Mouse (Mus musculus) liver, embryonic 14.5 days (tissue): ENCODE results near the gene Sdr9c7. TPM values are rescaled to one million over a fixed set of nuclear protein-coding genes. Genes with fewer than 3 reads are reported as not detected.
A peak's percentile ranks its signal among the peaks of the same experiment; 100 is the strongest.

Source experiments
- ATAC-seq: fragments of 200-750 bp; cut with Nextera tagmentation; 2 replicates; pipeline ENCODE4 v1.8.0; 2017; ENCODE audit warnings: moderate number of reproducible peaks, mild to moderate bottlenecking, moderate library complexity; ENCODE audit not compliant: insufficient read depth
- DNase-seq, 3 experiments: peaks; one replicate each; pipeline ENCODE4 v3.0.0-alpha.2; 2012 to 2013; ENCODE audit warnings: low read depth in 3 of 3, low spot score in 3 of 3
- H3K27ac ChIP-seq: fragments of 300-500 bp; sonication (generic); 2 replicates; pipeline ENCODE4 v1.5.1; 2014; ENCODE audit warnings: moderate library complexity, mild to moderate bottlenecking, control low read depth, inconsistent platforms
- H3K27me3 ChIP-seq: fragments of 300-500 bp; sonication (generic); 2 replicates; pipeline ENCODE4 v1.6.1; 2014; ENCODE audit warnings: mild to moderate bottlenecking, low read length, moderate library complexity; ENCODE audit not compliant: control insufficient read depth, insufficient read depth
- H3K36me3 ChIP-seq: fragments of 300-500 bp; sonication (generic); replicated peaks from 2 replicates; pipeline ENCODE4 v1.6.1; 2014; ENCODE audit warnings: low read depth; ENCODE audit not compliant: control insufficient read depth, insufficient read depth
- H3K4me1 ChIP-seq, 2 experiments: fragments of 200-500 bp in 1 of 2; fragments of 300-500 bp in 1 of 2; sonication (generic) in 1 of 2; replicated peaks; 2 replicates each; pipeline ENCODE4 v1.6.1; 2012 to 2014; ENCODE audit warnings: antibody characterized with exemption in 1 of 2, inconsistent platforms in 1 of 2, low read length in 1 of 2; ENCODE audit not compliant: control insufficient read depth in 2 of 2, insufficient read depth in 2 of 2
- H3K4me2 ChIP-seq: fragments of 300-500 bp; sonication (generic); 2 replicates; pipeline ENCODE4 v1.6.1; 2014; ENCODE audit warnings: low read depth, mild to moderate bottlenecking, control low read depth, moderate library complexity
- H3K4me3 ChIP-seq, 2 experiments: fragments of 200-500 bp in 1 of 2; fragments of 300-500 bp in 1 of 2; sonication (generic) in 1 of 2; 2 replicates each; pipeline ENCODE4 v1.5.1; 2012 to 2014; ENCODE audit warnings: low read depth in 2 of 2, low read length in 2 of 2, mild to moderate bottlenecking in 2 of 2, control low read depth in 1 of 2, inconsistent platforms in 1 of 2, moderate library complexity in 1 of 2; ENCODE audit not compliant: insufficient read depth in 1 of 2
- H3K9ac ChIP-seq: fragments of 300-500 bp; sonication (generic); replicated peaks from 2 replicates; pipeline ENCODE4 v1.6.1; 2014; ENCODE audit warnings: mild to moderate bottlenecking, control low read depth, moderate library complexity
- H3K9me3 ChIP-seq: fragments of 300-500 bp; sonication (generic); 2 replicates; pipeline ENCODE4 v1.6.1; 2016; ENCODE audit warnings: low read length, mixed read lengths; ENCODE audit not compliant: control insufficient read depth
- CTCF ChIP-seq: IDR thresholded peaks from 2 replicates; pipeline ENCODE4 v1.5.1; 2016; ENCODE audit warnings: antibody characterized with exemption, low read depth, control low read depth
- EP300 ChIP-seq: IDR thresholded peaks from 2 replicates; pipeline ENCODE4 v1.6.1; 2016; ENCODE audit warnings: antibody characterized with exemption, low read depth
- WGBS: fragments of 180-500 bp; shearing (Covaris S2); extraction: QIAGEN DNeasy Blood & Tissue Kit; methylation state at CpG from one replicate; pipeline ENCODE4 v1.1.7; 2014; ENCODE audit not compliant: insufficient replicate concordance; 5-methylcytosine and 5-hydroxymethylcytosine counted together
- polyA plus RNA-seq, 2 experiments: library from polyadenylated mRNA; depleted of rRNA in 1 of 2; stranded (reverse) in 1 of 2; unstranded in 1 of 2; fragments of >200 nt; fragmentation: Nextera tagmentation in 1 of 2; extraction: Ambion mirVana in 1 of 2; gene quantifications; 2 replicates each; pipeline versions ENCODE4 v1.2.1 to v1.2.3; 2012 to 2014

Gene Sdr9c7
- polyA plus RNA-seq, 2 experiments, result not detected

- Histone ChIP-seq H3K36me3 (no peaks in the 10 kb centered on the region), H3K4me3 (no peak overlapping the region), H3K4me1 (peaks cover 0 to 3% of the 10 kb centered on the region in 2 experiments; a peak in 2 of 4 replicates), H3K27ac (no peak overlapping the region), H3K9me3 (no peaks in the 10 kb centered on the region), H3K27me3 (no peaks in the 10 kb centered on the region), H3K9ac (no peak overlapping the region), H3K4me2 (no peak overlapping the region)
- TF ChIP-seq EP300, result no peak
- peak; percentile 57 for TF ChIP-seq CTCF
- DNase-seq (no peak), ATAC-seq (no peak)
- WGBS, result 44% methylated on average over 4 of the region's 4 CpGs
Observed at GRCm38 (mm10) chr10:127872484-127872883, 25.8 kb upstream of the Sdr9c7 start.

- H3K4me3 ChIP-seq, result no peak overlapping the region
- H3K27ac ChIP-seq, result no peak overlapping the region
- TF ChIP-seq EP300, result no peak
- TF ChIP-seq CTCF, result no peak
- DNase-seq (peak in 1 of 3 experiments; percentile 15), ATAC-seq (peak; percentile 60)
- H3K36me3 ChIP-seq, result no peaks in the 10 kb centered on the region
- no peaks in the 10 kb centered on the region for H3K9me3 ChIP-seq
- no peaks in the 10 kb centered on the region for H3K27me3 ChIP-seq
- peak overlapping the region; percentile 22; the same call in 1 of the 2 replicates for H3K4me2 ChIP-seq
- peaks cover 8 to 18% of the 10 kb centered on the region in 2 experiments for H3K4me1 ChIP-seq
- WGBS, result 29% methylated on average over 2 of the region's 2 CpGs
- no peak overlapping the region for H3K9ac ChIP-seq
Observed at GRCm38 (mm10) chr10:127877681-127878080, 20.6 kb upstream of the Sdr9c7 start.

- Histone ChIP-seq H3K4me3 (no peak overlapping the region), H3K27me3 (no peaks in the 10 kb centered on the region), H3K27ac (no peak overlapping the region), H3K36me3 (no peaks in the 10 kb centered on the region), H3K9me3 (no peaks in the 10 kb centered on the region), H3K4me1 (peaks cover 8 to 18% of the 10 kb centered on the region in 2 experiments), H3K4me2 (peak overlapping the region; percentile 22; the same call in 1 of the 2 replicates), H3K9ac (no peak overlapping the region)
- WGBS, result 33% methylated on average over 3 of the region's 3 CpGs
- peak; percentile 21; the same call in 1 of the 2 replicates for ATAC-seq
- DNase-seq, result no peak
- TF ChIP-seq CTCF, result no peak
- no peak for TF ChIP-seq EP300
Observed at GRCm38 (mm10) chr10:127878262-127879057, 19.9 kb upstream of the Sdr9c7 start.

GRCm38 (mm10) chr10:127879155-127879688, 19.1 kb upstream of the Sdr9c7 start:
- peak; percentile 61 for ATAC-seq
- Histone ChIP-seq H3K27me3 (no peaks in the 10 kb centered on the region), H3K4me1 (peaks cover 8 to 18% of the 10 kb centered on the region in 2 experiments), H3K27ac (no peak overlapping the region), H3K4me3 (no peak overlapping the region), H3K36me3 (no peaks in the 10 kb centered on the region), H3K9ac (no peak overlapping the region), H3K4me2 (no peak overlapping the region), H3K9me3 (no peaks in the 10 kb centered on the region)
- no peak for TF ChIP-seq CTCF
- TF ChIP-seq EP300, result no peak
- DNase-seq, result no peak
- 37% methylated on average over 3 of the region's 3 CpGs for WGBS

- TF ChIP-seq EP300 (no peak), CTCF (no peak)
- Histone ChIP-seq H3K9me3 (no peaks in the 10 kb centered on the region), H3K27ac (no peak overlapping the region), H3K4me1 (peaks cover 8 to 18% of the 10 kb centered on the region in 2 experiments), H3K9ac (no peak overlapping the region), H3K4me3 (no peak overlapping the region), H3K36me3 (no peaks in the 10 kb centered on the region), H3K4me2 (no peak overlapping the region), H3K27me3 (no peaks in the 10 kb centered on the region)
- WGBS, result 82% methylated on average over 4 of the region's 4 CpGs
- ATAC-seq (no peak), DNase-seq (no peak)
Observed at GRCm38 (mm10) chr10:127881041-127881440, 17.3 kb upstream of the Sdr9c7 start.
